Mouse (Mus musculus) hindbrain, embryonic 15.5 days (tissue): Measurements from ENCODE around the gene Unc119. TPM values are rescaled to one million over a fixed set of nuclear protein-coding genes. Genes with fewer than 3 reads are reported as not detected.

ENCODE experiments used
- ATAC-seq: fragments of 200-750 bp; cut with Nextera tagmentation; 2 replicates; pipeline ENCODE4 v1.8.0; 2017; ENCODE audit warnings: low read depth, moderate number of reproducible peaks, moderate TSS enrichment; ENCODE audit not compliant: low FRiP score
- H3K27ac ChIP-seq: fragments of 300-500 bp; sonication (generic); replicated peaks from 2 replicates; pipeline ENCODE4 v1.5.1; 2015; ENCODE audit warnings: mild to moderate bottlenecking, inconsistent platforms
- H3K27me3 ChIP-seq: fragments of 300-500 bp; sonication (generic); 2 replicates; pipeline ENCODE4 v1.6.1; 2015; ENCODE audit warnings: control low read depth, inconsistent platforms
- H3K36me3 ChIP-seq: fragments of 300-500 bp; sonication (generic); 2 replicates; pipeline ENCODE4 v1.6.1; 2015; ENCODE audit warnings: control low read depth, inconsistent platforms
- H3K4me1 ChIP-seq: fragments of 300-500 bp; sonication (generic); replicated peaks from 2 replicates; pipeline ENCODE4 v1.6.1; 2015; ENCODE audit warnings: control low read depth, inconsistent platforms
- H3K4me2 ChIP-seq: fragments of 300-500 bp; sonication (generic); 2 replicates; pipeline ENCODE4 v1.6.1; 2015; ENCODE audit warnings: moderate library complexity, mild to moderate bottlenecking, inconsistent platforms
- H3K4me3 ChIP-seq: fragments of 300-500 bp; sonication (generic); 2 replicates; pipeline ENCODE4 v1.5.1; 2015; ENCODE audit warnings: mild to moderate bottlenecking, inconsistent platforms
- H3K9ac ChIP-seq: fragments of 300-500 bp; sonication (generic); 2 replicates; pipeline ENCODE4 v1.6.1; 2015; ENCODE audit warnings: inconsistent platforms
- H3K9me3 ChIP-seq: fragments of 300-500 bp; sonication (generic); 2 replicates; pipeline ENCODE4 v1.6.1; 2016; ENCODE audit warnings: control low read depth, inconsistent platforms
- WGBS: fragments of 180-500 bp; shearing (Covaris S2); methylation state at CpG from one replicate; pipeline ENCODE4 v1.1.7; 2015; 5-methylcytosine and 5-hydroxymethylcytosine counted together
- polyA plus RNA-seq: library from polyadenylated mRNA; unstranded; fragments of >200 nt; fragmentation: Nextera tagmentation; extraction: Ambion mirVana; gene quantifications from 2 replicates; pipeline ENCODE4 v1.2.1, GENCODE M21; 2015

Unc119 gene
- polyA plus RNA-seq, 1 experiment from 2014 or later, result 94.3 TPM

DNA sequence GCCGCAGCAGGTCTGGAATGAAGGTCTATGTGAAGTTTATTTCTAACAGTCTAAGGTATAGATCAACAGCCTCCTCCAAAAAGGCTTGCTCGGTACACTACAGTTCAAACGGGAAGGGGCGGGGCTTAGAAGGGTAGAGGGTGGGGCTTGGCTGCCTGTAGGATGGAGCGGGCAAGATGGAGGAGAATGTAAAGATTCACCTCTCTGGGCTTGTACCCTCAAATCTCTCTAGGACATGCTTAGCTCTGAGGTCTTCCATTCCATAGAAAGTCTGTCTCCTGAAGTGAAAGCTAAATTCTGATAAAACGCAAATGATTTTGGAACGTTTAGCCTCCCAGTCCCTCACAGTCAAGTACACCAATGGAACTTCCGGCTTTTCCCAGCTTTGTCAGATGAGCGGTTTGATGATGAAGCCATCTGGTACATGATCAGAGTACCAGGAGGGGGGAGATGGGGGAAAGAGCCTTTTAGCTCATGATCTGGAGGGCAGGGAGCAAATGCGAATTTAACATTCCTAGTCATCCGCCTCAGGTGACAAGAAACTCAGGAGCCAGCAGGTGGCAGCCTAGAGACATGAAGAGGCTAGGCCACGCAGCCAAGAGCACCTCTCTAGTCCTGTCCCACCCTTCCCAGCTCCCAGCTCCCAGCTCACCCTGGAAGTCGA is 17.0 kb downstream of the Unc119 start:
- H3K9me3 ChIP-seq, result no peaks in the 10 kb centered on the region
- no peak overlapping the region for H3K9ac ChIP-seq
- 15% methylated on average over 13 of the region's 13 CpGs for WGBS
- no peak overlapping the region for H3K27ac ChIP-seq
- H3K4me1 ChIP-seq, result no peaks in the 10 kb centered on the region; the same call in 1 of the 2 replicates
- ATAC-seq, result peak; percentile 67; the same call in 1 of the 2 replicates
- no peaks in the 10 kb centered on the region for H3K36me3 ChIP-seq
- H3K27me3 ChIP-seq, result no peaks in the 10 kb centered on the region
- peak overlapping the region; percentile 20 for H3K4me3 ChIP-seq
- peak overlapping the region; percentile 46 for H3K4me2 ChIP-seq

- ATAC-seq, result peak; percentile 31; the same call in 1 of the 2 replicates
- H3K4me1 ChIP-seq, result no peaks in the 10 kb centered on the region; the same call in 1 of the 2 replicates
These were observed 17.5 kb downstream of the Unc119 start for GRCm38 (mm10) chr11:78360789-78361131.

DNA sequence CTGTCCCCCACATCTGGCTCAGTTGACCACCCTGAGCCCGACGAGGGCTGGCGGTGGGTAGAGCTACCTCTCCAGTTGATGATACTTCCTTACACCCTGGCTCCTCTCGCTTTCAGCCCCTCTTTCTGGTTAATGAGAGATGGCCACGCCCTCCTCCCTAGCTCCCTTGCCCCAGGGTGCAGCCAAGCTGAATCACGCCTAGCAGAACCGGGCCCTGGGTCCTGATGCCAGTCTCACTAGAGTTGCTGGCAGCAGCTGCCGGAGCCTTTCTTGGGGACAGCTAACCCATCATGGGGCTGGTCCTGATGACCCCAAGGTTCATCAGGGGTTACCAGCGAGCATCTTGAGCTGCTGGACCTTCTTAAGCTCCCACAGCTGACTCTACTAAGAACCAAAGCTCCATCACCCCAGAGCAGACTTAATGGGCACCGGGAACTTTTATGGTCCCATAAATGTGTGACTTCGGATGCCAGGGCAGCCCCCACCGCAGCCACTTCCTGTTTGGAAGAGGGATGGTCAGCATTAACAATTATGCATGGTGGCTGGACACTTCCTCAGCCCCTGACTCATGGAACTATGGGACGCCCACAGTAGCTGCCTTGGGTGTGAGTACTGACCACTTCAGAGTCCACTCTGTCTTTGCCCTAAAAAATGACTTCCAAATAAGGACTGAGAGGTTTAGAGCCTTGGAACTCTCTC is 20.2 kb downstream of the Unc119 start:
- Histone ChIP-seq H3K4me1 (no peaks in the 10 kb centered on the region), H3K27me3 (no peaks in the 10 kb centered on the region), H3K4me2 (no peak overlapping the region), H3K36me3 (no peaks in the 10 kb centered on the region), H3K4me3 (no peak overlapping the region), H3K9ac (no peak overlapping the region), H3K27ac (no peak overlapping the region), H3K9me3 (no peaks in the 10 kb centered on the region)
- 85% methylated on average over 13 of the region's 13 CpGs for WGBS
- no peak for ATAC-seq

More at GRCm38 (mm10) chr11:78360789-78361131, 17.5 kb downstream of the Unc119 start:
- Histone ChIP-seq H3K27me3 (no peaks in the 10 kb centered on the region), H3K4me3 (no peak overlapping the region), H3K27ac (no peak overlapping the region), H3K4me2 (no peak overlapping the region), H3K36me3 (no peaks in the 10 kb centered on the region), H3K9ac (no peak overlapping the region), H3K9me3 (no peaks in the 10 kb centered on the region)
- WGBS, result 56% methylated on average over 2 of the region's 2 CpGs

DNA sequence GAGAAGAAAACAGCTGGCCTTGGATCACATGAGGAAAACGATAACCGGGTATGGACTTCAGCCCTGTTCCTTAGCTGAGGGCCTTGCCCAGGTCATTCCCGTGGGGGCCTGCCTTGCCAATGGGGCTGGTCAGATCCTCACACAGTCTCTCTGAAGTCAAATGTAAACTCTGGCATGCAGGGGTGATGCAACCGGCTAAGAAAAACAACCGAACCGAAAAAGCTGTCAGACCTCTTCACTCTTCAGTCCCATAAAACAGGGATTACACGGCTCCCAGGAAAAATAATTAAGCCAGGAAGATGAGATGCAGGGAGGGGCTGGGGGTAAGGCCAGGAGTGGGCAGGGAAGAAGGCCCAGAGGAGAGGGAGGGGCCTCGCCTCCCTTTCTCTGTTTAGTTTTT is 20.8 kb downstream of the Unc119 start:
- H3K36me3 ChIP-seq, result no peaks in the 10 kb centered on the region
- H3K9me3 ChIP-seq, result no peaks in the 10 kb centered on the region
- no peaks in the 10 kb centered on the region for H3K27me3 ChIP-seq
- ATAC-seq, result no peak
- no peak overlapping the region for H3K4me2 ChIP-seq
- 69% methylated on average over 8 of the region's 8 CpGs for WGBS
- H3K4me3 ChIP-seq, result no peak overlapping the region
- H3K9ac ChIP-seq, result no peak overlapping the region
- no peak overlapping the region for H3K27ac ChIP-seq
- H3K4me1 ChIP-seq, result no peaks in the 10 kb centered on the region

- Histone ChIP-seq H3K27ac (no peak overlapping the region), H3K4me3 (no peak overlapping the region), H3K36me3 (no peaks in the 10 kb centered on the region), H3K9ac (no peak overlapping the region), H3K4me2 (no peak overlapping the region), H3K27me3 (no peaks in the 10 kb centered on the region), H3K4me1 (peaks cover 3% of the 10 kb centered on the region; the same call in 1 of the 2 replicates), H3K9me3 (no peaks in the 10 kb centered on the region)
- ATAC-seq, result no peak
- whole genome bisulfite sequencing, result 90% methylated on average over 15 of the region's 15 CpGs
These were observed 24.4 kb downstream of the Unc119 start for GRCm38 (mm10) chr11:78367456-78368225.

GRCm38 (mm10) chr11:78370389-78370788 is 27.1 kb downstream of the Unc119 start:
- H3K4me1 ChIP-seq, result peaks cover 4% of the 10 kb centered on the region; the same call in 1 of the 2 replicates
- 67% methylated on average over 1 of the region's 1 CpGs for WGBS
- ATAC-seq, result no peak
- H3K27ac ChIP-seq, result no peak overlapping the region
- no peaks in the 10 kb centered on the region for H3K36me3 ChIP-seq
- no peaks in the 10 kb centered on the region for H3K27me3 ChIP-seq
- H3K9me3 ChIP-seq, result no peaks in the 10 kb centered on the region
- H3K9ac ChIP-seq, result no peak overlapping the region
- H3K4me2 ChIP-seq, result no peak overlapping the region
- H3K4me3 ChIP-seq, result no peak overlapping the region

DNA sequence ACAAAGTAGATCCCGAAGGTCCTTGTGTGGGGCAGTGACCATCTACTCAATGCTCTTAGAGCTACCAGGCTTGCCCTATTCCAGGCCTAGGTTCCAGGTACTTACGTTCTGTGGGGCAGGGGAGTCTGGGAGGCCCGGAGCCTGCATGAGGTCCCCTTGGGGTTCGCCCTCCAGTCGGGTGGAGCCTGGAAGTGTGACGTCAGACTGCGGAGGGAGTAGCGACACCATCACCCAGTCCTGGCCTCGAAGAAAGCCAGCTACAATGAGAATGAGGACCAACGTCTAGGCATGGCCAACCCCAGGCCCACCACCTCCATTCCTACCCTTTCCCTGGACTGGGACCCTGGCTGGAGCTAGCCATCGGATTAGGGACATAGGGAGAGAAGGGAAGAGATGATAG is 28.4 kb downstream of the Unc119 start:
- ATAC-seq, result no peak
- H3K9me3 ChIP-seq, result no peaks in the 10 kb centered on the region
- H3K27me3 ChIP-seq, result no peaks in the 10 kb centered on the region
- 90% methylated on average over 11 of the region's 11 CpGs for WGBS
- H3K27ac ChIP-seq, result no peak overlapping the region
- H3K36me3 ChIP-seq, result no peaks in the 10 kb centered on the region
- H3K4me3 ChIP-seq, result no peak overlapping the region
- peaks cover 4% of the 10 kb centered on the region; the same call in 1 of the 2 replicates for H3K4me1 ChIP-seq
- H3K4me2 ChIP-seq, result no peak overlapping the region
- H3K9ac ChIP-seq, result no peak overlapping the region

GRCm38 (mm10) chr11:78372166-78372565 is 28.9 kb downstream of the Unc119 start:
- Histone ChIP-seq H3K4me2 (no peak overlapping the region), H3K36me3 (no peaks in the 10 kb centered on the region)
- 85% methylated on average over 3 of the region's 3 CpGs for WGBS

GRCm38 (mm10) chr11:78372610-78373009 is 29.3 kb downstream of the Unc119 start:
- no peaks in the 10 kb centered on the region for H3K9me3 ChIP-seq
- H3K4me1 ChIP-seq, result peaks cover 4% of the 10 kb centered on the region; the same call in 1 of the 2 replicates
- no peak for ATAC-seq
- no peaks in the 10 kb centered on the region for H3K36me3 ChIP-seq
- no peak overlapping the region for H3K4me2 ChIP-seq
- WGBS, result 37% methylated on average over 7 of the region's 7 CpGs
- no peaks in the 10 kb centered on the region for H3K27me3 ChIP-seq
- H3K4me3 ChIP-seq, result no peak overlapping the region
- no peak overlapping the region for H3K9ac ChIP-seq
- no peak overlapping the region for H3K27ac ChIP-seq

More at GRCm38 (mm10) chr11:78372166-78372565, 28.9 kb downstream of the Unc119 start:
- no peak overlapping the region for H3K9ac ChIP-seq
- peaks cover 4% of the 10 kb centered on the region; the same call in 1 of the 2 replicates for H3K4me1 ChIP-seq
- H3K27me3 ChIP-seq, result no peaks in the 10 kb centered on the region
- H3K27ac ChIP-seq, result no peak overlapping the region
- H3K4me3 ChIP-seq, result no peak overlapping the region
- no peaks in the 10 kb centered on the region for H3K9me3 ChIP-seq
- ATAC-seq, result no peak

DNA sequence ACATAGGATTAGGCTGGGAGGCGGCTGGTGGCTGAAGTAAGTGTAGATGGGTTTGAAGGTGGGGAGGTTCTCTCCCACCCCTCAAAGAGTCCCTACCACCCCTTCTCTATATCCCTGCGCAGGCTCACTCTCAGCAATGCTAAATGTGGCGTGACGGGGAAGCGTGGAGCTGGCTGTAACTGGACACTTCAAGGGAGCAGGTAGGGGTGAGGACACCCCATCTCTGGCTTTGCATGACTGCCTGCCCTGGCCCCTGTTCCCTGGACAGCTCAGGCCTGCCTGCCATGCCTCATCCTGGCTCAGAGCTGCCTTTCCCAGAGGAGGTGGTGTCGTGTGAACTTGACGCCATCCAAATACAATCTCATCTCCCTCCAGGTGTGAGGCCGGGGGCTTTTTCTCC is 30.9 kb downstream of the Unc119 start:
- H3K9ac ChIP-seq, result no peak overlapping the region
- no peaks in the 10 kb centered on the region for H3K36me3 ChIP-seq
- no peak overlapping the region for H3K4me2 ChIP-seq
- H3K4me1 ChIP-seq, result peaks cover 4% of the 10 kb centered on the region; the same call in 1 of the 2 replicates
- ATAC-seq, result no peak
- no peak overlapping the region for H3K4me3 ChIP-seq
- no peak overlapping the region for H3K27ac ChIP-seq
- H3K9me3 ChIP-seq, result no peaks in the 10 kb centered on the region
- H3K27me3 ChIP-seq, result no peaks in the 10 kb centered on the region
- 82% methylated on average over 8 of the region's 8 CpGs for WGBS

DNA sequence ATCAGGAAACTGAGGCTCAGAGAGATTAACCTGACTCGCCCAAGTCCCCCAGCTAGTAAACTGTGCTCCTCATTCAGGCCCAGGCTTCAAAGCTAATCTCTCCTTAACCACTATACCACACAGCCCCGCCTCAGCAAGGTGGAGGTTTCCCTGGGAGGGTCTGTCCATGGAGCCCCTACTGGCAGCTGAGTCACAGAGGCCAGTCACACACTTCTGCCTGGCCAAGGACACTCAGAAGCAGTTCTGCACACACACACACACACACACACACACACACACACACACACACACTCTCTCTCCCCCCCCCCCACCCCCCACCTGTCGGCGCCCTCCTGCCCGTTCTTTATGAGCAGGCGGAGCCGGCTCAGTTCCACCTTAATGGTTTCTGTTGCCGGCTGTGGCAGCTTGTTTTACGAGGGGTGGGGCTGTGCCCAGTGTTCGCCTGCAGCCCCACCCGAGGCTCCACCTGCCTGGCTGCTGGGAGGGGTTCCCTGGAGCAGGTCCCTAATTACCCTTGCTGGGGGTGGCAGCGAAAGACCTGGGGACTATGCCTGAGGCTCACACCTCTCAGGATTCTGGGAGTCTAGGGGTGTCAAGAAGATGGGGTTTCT is 34.4 kb downstream of the Unc119 start:
- no peaks in the 10 kb centered on the region for H3K9me3 ChIP-seq
- no peak overlapping the region for H3K27ac ChIP-seq
- WGBS, result 56% methylated on average over 12 of the region's 12 CpGs
- H3K36me3 ChIP-seq, result no peaks in the 10 kb centered on the region
- peaks cover 2% of the 10 kb centered on the region; the same call in 1 of the 2 replicates for H3K4me1 ChIP-seq
- H3K4me3 ChIP-seq, result no peak overlapping the region
- no peak for ATAC-seq
- H3K9ac ChIP-seq, result no peak overlapping the region
- H3K4me2 ChIP-seq, result no peak overlapping the region
- H3K27me3 ChIP-seq, result no peaks in the 10 kb centered on the region
